Mouse (Mus musculus) cerebellum, adult 2 months (tissue): ENCODE results near the gene Olfr31.

Source experiments
- CTCF ChIP-seq: fragments of 200-500 bp; IDR thresholded peaks from 2 replicates; pipeline ENCODE4 v1.5.1; 2011; ENCODE audit warnings: low read depth, mild to moderate bottlenecking, control low read depth, low read length, moderate library complexity, borderline replicate concordance; ENCODE audit not compliant: insufficient read depth
- POLR2A ChIP-seq: fragments of 200-500 bp; IDR thresholded peaks from 2 replicates; pipeline ENCODE4 v1.6.1; 2011; ENCODE audit warnings: low read length, control low read depth, borderline replicate concordance; ENCODE audit not compliant: insufficient read depth

DNA sequence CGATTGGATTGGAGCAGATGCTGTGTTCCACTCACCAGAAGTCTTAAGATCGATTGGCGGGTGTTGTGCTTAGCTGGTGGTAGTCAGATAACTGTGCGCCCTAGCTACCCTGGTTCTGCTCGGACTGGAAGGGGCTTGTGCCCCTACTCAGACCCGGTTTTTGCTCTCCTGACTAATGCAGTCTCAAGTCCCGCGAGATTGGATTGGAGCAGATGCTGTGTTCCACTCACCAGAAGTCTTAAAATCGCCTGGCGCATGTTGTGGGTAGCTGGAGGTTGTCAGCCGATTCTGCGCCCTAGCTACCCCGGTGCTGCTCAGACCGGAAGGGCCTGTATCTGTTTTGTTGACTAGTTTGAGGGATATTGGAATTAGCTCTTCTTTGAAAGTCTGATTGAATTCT is 13.2 kb upstream of the Olfr31 start:
- TF ChIP-seq POLR2A (no peak), CTCF (no peak)
